Mouse (Mus musculus) heart, adult 2 months (tissue): ENCODE measurements around the gene Ndufs6.

Experiments used
- CTCF ChIP-seq: fragments of 200-600 bp; IDR thresholded peaks from 2 replicates; pipeline ENCODE4 v1.8.1; 2022; ENCODE audit warnings: antibody characterized with exemption, mild to moderate bottlenecking, moderate library complexity
- EP300 ChIP-seq: fragments of 200-500 bp; IDR thresholded peaks from 2 replicates; pipeline ENCODE4 v1.6.1; 2011; ENCODE audit warnings: low read depth, low read length, control low read depth; ENCODE audit not compliant: insufficient read depth
- POLR2A ChIP-seq: fragments of 200-500 bp; IDR thresholded peaks from 2 replicates; pipeline ENCODE4 v1.6.1; 2011; ENCODE audit warnings: mild to moderate bottlenecking, low read depth, low read length, control low read depth; ENCODE audit not compliant: insufficient read depth

GRCm38 (mm10) chr13:73270451-73271081 lies 57.8 kb downstream of the Ndufs6 start:
- TF ChIP-seq POLR2A, result no peak
- TF ChIP-seq CTCF, result no peak
- no peak for TF ChIP-seq EP300
